Mouse (Mus musculus): Measurements from ENCODE around the gene Pnkp.

Gene Pnkp
- long read RNA-seq, experiment 1, transcript Pnkp-201 (16 exons, 2,184 nt), result major isoform, 32 of 59 reads
- long read RNA-seq, experiment 1, transcript Pnkp-203 (17 exons, 1,770 nt), result minor isoform, 9 of 59 reads
- long read RNA-seq, experiment 1, partial matches to known transcripts, result 6 of 59 reads
- long read RNA-seq, experiment 1, other reads (novel, unspliced or antisense), result 12 of 59 reads
- long read RNA-seq, experiment 2, transcript Pnkp-203 (17 exons, 1,770 nt), result minor isoform, 9 of 71 reads
- long read RNA-seq, experiment 2, transcript Pnkp-201 (16 exons, 2,184 nt), result major isoform, 49 of 71 reads
- long read RNA-seq, experiment 2, partial matches to known transcripts, result 4 of 71 reads
- long read RNA-seq, experiment 2, other reads (novel, unspliced or antisense), result 8 of 71 reads

DNA sequence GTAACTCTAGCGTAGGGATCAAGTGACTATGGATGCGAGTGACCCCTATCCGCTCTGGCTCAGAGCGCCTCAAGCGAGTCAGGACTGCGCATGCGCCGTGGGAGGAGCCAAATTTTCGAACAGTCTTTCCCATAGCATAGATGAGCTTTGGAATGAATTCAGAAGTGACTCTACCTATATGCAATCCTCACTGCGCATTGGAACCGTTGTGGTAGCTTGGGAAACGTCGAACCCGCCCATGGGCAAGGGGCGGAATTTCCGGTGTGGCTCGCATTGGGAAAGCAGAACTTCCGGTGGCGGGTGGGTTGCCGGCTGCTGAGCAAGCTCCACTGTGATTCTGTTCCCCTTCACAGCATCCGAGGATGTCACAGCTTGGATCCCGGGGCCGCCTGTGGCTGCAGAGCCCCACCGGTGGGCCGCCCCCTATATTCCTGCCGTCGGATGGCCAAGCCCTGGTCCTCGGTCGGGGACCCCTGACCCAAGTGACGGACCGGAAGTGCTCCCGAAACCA is at the start of gene Pnkp:
Gene Pnkp, plus strand, starts transcription at position 98 of the 511 bp plus-strand sequence.
- intact Hi-C loops (cut with DNase I), result loop anchor here (5.0 kb wide), 1 partner anchor 35 kb away; the partner anchor contains the start of gene Med25

DNA sequence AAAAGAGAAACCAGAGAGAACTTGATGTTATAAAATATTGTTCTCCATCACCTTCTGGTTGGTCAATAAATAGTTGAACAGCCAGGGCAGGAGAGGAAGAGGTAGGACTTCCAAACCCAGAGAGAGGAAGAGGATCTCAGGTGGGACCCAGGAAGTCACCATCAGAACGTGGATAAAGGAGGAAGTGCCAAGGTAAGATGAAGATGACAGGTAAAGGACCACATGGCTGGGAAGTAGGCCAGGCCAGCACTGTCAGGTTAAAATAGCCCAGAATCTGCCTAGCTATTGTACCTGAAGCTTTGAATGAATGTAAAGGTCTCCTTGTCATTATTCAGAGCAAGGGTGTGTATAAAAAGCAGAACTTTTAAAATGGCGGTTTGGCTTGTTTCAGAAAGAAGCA is 48.0 kb upstream of the Pnkp start:
- intact Hi-C loops (cut with DNase I), result no loop called here

DNA sequence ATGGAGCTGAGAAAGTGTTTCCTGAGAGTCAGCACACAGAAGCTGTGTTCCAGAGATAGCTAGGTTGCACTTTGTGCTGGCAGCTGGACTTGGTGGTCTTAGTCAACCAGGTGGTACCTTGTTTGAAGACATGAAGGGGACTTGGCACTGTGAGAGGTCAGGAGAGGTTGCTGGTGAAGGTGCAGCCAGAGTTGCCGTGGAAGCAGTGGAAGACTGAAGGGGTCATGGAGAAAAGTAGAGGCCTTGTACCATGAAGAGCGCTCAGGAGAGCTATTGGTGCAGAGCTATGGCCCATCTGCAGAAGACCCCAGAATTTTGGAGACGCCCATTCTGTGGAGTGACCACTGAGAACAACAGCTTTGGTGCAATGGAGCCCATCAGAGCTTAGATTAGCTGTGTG is 47.5 kb upstream of the Pnkp start:
- intact Hi-C loops (cut with DNase I), result no loop called here

DNA sequence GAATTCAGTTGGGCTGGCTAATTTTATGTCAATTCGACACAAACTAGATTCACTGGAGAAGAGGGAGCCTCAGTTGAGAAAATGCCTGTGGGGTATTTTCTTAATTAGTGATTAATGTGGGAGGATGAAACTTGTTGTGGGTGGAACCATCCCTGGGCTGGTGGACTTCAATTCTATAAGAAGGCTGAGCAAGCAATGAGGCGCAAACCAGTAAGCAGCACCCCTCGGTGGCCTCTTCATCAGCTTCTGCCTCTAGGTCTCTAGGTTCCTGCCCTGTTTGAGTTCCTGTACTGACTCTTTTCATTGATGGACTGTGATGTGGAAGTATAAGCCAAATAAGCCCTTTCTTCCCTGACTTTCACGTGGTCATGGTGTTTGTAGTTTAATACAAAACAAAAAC is 46.6 kb upstream of the Pnkp start:
- intact Hi-C loops (cut with DNase I), result no loop called here

- intact Hi-C loops (cut with DNase I), result no loop called here
Observed at GRCm38 (mm10) chr7:44810819-44811557, 46.0 kb upstream of the Pnkp start.

GRCm38 (mm10) chr7:44812651-44813325 is 44.2 kb upstream of the Pnkp start:
- intact Hi-C loops (cut with DNase I), result no loop called here

DNA sequence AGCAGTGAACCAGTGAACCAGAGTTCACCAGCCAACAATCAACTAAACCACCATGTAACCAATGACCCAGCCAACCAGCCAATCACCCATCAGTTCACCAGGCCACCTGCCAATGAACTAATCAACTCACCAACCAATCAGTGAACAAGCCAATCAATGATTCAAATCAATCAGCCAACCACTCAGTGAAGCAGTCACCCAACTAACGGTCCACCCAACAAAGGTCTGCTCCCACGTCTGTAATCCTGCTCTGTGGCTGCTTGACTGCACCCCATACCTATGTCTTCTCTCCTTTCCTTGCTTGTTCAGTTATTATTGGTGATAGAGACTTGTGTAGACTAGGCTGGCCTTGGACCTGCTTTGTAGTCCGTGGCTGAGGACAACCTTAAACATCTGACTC is 43.0 kb upstream of the Pnkp start:
- intact Hi-C loops (cut with DNase I), result no loop called here

- intact Hi-C loops (cut with DNase I), result no loop called here
Observed at GRCm38 (mm10) chr7:44814423-44814822, 42.5 kb upstream of the Pnkp start.

GRCm38 (mm10) chr7:44814952-44815553 is 41.9 kb upstream of the Pnkp start:
- intact Hi-C loops (cut with DNase I), result no loop called here

GRCm38 (mm10) chr7:44815721-44816469 is 41.0 kb upstream of the Pnkp start, which contains the start of the genes Nup62 and Il4i1:
Gene Nup62, plus strand, starts transcription at chr7:44816088.
Gene Il4i1, plus strand, starts transcription at chr7:44816387.
- intact Hi-C loops (cut with DNase I), result loop anchor here (2.0 kb wide), 1 partner anchor 67 kb away; the partner anchor contains the start of gene Vrk3

DNA sequence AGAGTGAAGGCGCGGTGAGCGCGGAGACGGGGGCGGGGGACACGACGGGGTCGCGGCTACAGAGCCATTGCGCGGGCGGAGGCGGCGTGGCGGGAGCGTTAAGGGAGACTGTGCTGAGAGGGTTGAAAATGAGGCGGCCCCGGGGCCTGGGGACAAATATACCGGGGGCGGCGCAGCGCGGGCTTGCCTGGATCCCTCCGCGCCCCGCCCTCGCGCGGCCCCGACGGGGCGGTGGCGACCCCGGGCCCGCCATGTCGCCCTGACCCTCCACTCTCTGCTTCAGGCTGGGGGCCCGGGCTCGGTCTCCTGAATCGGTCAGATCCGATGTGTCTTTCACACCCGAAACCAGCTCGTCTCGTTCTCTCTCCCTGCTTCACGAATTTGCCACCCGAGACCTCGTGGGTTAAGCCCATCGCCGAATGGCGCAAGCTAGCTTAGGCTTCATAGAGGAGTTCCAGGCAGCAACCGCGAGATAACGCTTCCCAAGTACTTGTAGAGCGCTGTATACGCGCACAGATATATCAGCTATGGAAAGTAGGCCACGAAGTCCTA is 40.4 kb upstream of the Pnkp start, which contains the start of gene Atf5:
Gene Atf5, minus strand, starts transcription at position 189 of the 552 bp plus-strand sequence.
- intact Hi-C loops (cut with DNase I), result loop anchor here (2.0 kb wide), 1 partner anchor 68 kb away; the partner anchor contains the start of gene Vrk3

GRCm38 (mm10) chr7:44817441-44817840 is 39.5 kb upstream of the Pnkp start:
- intact Hi-C loops (cut with DNase I), result loop anchor here (2.0 kb wide), 1 partner anchor 69 kb away; the partner anchor contains the start of gene Vrk3

GRCm38 (mm10) chr7:44818164-44818563 is 38.8 kb upstream of the Pnkp start:
- intact Hi-C loops (cut with DNase I), result no loop called here

DNA sequence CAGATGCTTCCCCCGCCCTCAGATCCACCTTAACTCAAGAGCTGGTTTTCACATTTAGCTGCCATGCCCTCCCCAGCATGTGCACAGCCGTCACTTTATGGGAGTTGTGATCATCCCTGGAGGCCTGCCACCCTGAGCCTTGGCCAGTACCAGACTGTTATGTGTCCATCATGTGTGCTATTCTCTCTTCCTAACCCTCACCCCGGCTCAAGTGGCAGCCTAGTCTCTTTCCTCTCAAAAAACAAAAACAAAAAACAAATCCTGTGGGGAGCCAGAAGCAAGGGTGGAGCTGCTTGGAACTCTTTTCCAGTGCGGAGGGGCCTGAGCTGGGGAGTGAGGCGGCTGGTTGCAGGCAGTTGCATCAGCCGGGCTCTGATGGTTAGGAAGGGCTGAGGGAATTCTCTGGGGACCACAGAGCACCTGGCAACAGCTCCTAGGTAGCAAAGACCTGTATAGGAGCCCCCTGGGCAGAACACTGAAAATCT is 38.1 kb upstream of the Pnkp start:
- intact Hi-C loops (cut with DNase I), result no loop called here

GRCm38 (mm10) chr7:44819391-44819790 is 37.5 kb upstream of the Pnkp start:
- intact Hi-C loops (cut with DNase I), result no loop called here

- intact Hi-C loops (cut with DNase I), result no loop called here
Observed at GRCm38 (mm10) chr7:44819863-44820262, 37.1 kb upstream of the Pnkp start.

DNA sequence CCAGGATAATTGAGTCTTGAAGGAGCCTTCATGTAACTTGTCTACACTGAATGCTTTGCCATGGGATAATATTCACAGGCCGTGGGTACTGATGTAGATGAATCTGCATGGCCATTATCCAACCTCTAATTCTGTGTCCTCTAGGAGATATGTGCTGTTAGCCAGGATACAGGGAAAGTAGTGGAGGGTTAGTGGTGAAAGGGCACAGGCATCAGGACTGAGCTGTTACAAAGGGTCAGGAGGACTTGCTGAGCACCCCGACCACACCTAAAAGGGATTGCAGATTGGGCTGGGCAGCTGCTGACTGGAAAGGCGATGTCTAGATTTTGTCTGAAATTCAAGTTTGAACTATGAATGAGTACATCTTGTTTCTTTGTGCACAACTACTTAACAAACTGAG is 36.4 kb upstream of the Pnkp start:
- intact Hi-C loops (cut with DNase I), result no loop called here

- intact Hi-C loops (cut with DNase I), result no loop called here
Observed at GRCm38 (mm10) chr7:44821666-44822448, 35.1 kb upstream of the Pnkp start.

GRCm38 (mm10) chr7:44823409-44823808 is 33.5 kb upstream of the Pnkp start:
- intact Hi-C loops (cut with DNase I), result no loop called here

Measured in adrenal gland (tissue).